Mouse (Mus musculus) lung, embryonic 14.5 days (tissue): ENCODE results near the gene Rab34. TPM values are rescaled to one million over a fixed set of nuclear protein-coding genes. Genes with fewer than 3 reads are reported as not detected.
A peak's percentile ranks its signal among the peaks of the same experiment; 100 is the strongest.

Experiments
- ATAC-seq: fragments of 200-750 bp; cut with Nextera tagmentation; 2 replicates; pipeline ENCODE4 v1.8.0; 2017; ENCODE audit warnings: mild to moderate bottlenecking, moderate TSS enrichment, moderate library complexity; ENCODE audit not compliant: insufficient read depth
- DNase-seq: peaks from one replicate; pipeline ENCODE4 v3.0.0-alpha.2; 2015
- H3K27ac ChIP-seq: fragments of 300-500 bp; sonication (generic); 2 replicates; pipeline ENCODE4 v1.5.1; 2014; ENCODE audit warnings: low read depth, mild to moderate bottlenecking, moderate library complexity
- H3K27me3 ChIP-seq: fragments of 300-500 bp; sonication (generic); 2 replicates; pipeline ENCODE4 v1.6.1; 2014; ENCODE audit warnings: low read length, control low read depth; ENCODE audit not compliant: insufficient read depth
- H3K36me3 ChIP-seq: fragments of 300-500 bp; sonication (generic); 2 replicates; pipeline ENCODE4 v1.6.1; 2014; ENCODE audit warnings: control low read depth; ENCODE audit not compliant: insufficient read depth
- H3K4me1 ChIP-seq: fragments of 300-500 bp; sonication (generic); 2 replicates; pipeline ENCODE4 v1.6.1; 2014; ENCODE audit warnings: antibody characterized with exemption, control low read depth; ENCODE audit not compliant: insufficient read depth
- H3K4me2 ChIP-seq: fragments of 300-500 bp; sonication (generic); 2 replicates; pipeline ENCODE4 v1.6.1; 2014; ENCODE audit warnings: mild to moderate bottlenecking
- H3K4me3 ChIP-seq: fragments of 300-500 bp; sonication (generic); 2 replicates; pipeline ENCODE4 v1.5.1; 2014; ENCODE audit warnings: low read depth, low read length
- H3K9ac ChIP-seq: fragments of 300-500 bp; sonication (generic); 2 replicates; pipeline ENCODE4 v1.6.1; 2014
- H3K9me3 ChIP-seq: fragments of 300-500 bp; sonication (generic); 2 replicates; pipeline ENCODE4 v1.6.1; 2016; ENCODE audit warnings: low read depth, low read length, control low read depth
- CTCF ChIP-seq: IDR thresholded peaks from 2 replicates; pipeline ENCODE4 v1.5.1; 2016; ENCODE audit warnings: antibody characterized with exemption, low read depth
- WGBS: fragments of 180-500 bp; shearing (Covaris S2); extraction: QIAGEN DNeasy Blood & Tissue Kit; methylation state at CpG from one replicate; pipeline ENCODE4 v1.1.7; 2014; 5-methylcytosine and 5-hydroxymethylcytosine counted together
- polyA plus RNA-seq: library from polyadenylated mRNA; unstranded; fragments of >200 nt; fragmentation: Nextera tagmentation; extraction: Ambion mirVana; gene quantifications from 2 replicates; pipeline ENCODE4 v1.2.1, GENCODE M21; 2014

The Rab34 gene
- polyA plus RNA-seq, 1 experiment from 2014 or later, result 140 TPM

- Histone ChIP-seq H3K9ac (peak overlapping the region; percentile 51), H3K4me1 (0 out of 2 replicates have a peak, but pooled peaks cover 2% of the 10 kb centered on the region), H3K27ac (peak overlapping the region; percentile 97), H3K36me3 (peaks cover 26% of the 10 kb centered on the region), H3K9me3 (no peaks in the 10 kb centered on the region), H3K27me3 (no peaks in the 10 kb centered on the region), H3K4me3 (peak overlapping the region; percentile 59), H3K4me2 (peak overlapping the region; percentile 96)
- no peak for TF ChIP-seq CTCF
- ATAC-seq (no peak), DNase-seq (peak; percentile 31)
- WGBS, result under 1% methylated on average over 23 of the region's 23 CpGs
Measured at GRCm38 (mm10) chr11:78176905-78177331, 11.3 kb upstream of the Rab34 start.

GRCm38 (mm10) chr11:78177437-78177836 lies 10.8 kb upstream of the Rab34 start:
- H3K9me3 ChIP-seq, result no peaks in the 10 kb centered on the region
- H3K4me1 ChIP-seq, result peaks cover 6% of the 10 kb centered on the region; the same call in 1 of the 2 replicates
- H3K27me3 ChIP-seq, result no peaks in the 10 kb centered on the region
- H3K9ac ChIP-seq, result peak overlapping the region; percentile 51; the same call in 1 of the 2 replicates
- ATAC-seq (peak; percentile 8; the same call in 1 of the 2 replicates), DNase-seq (peak; percentile 72)
- H3K36me3 ChIP-seq, result peaks cover 31% of the 10 kb centered on the region
- peak overlapping the region; percentile 59 for H3K4me3 ChIP-seq
- WGBS, result under 1% methylated on average over 10 of the region's 10 CpGs
- H3K4me2 ChIP-seq, result peak overlapping the region; percentile 96
- TF ChIP-seq CTCF, result no peak
- peak overlapping the region; percentile 97 for H3K27ac ChIP-seq

GRCm38 (mm10) chr11:78177903-78178858 lies 10.0 kb upstream of the Rab34 start:
- peak; percentile 85 for ATAC-seq
- under 1% methylated on average over 82 of the region's 84 CpGs for WGBS
- Histone ChIP-seq H3K27ac (peak overlapping the region; percentile 97), H3K9me3 (no peaks in the 10 kb centered on the region), H3K27me3 (no peaks in the 10 kb centered on the region), H3K4me1 (peaks cover 6% of the 10 kb centered on the region; the same call in 1 of the 2 replicates), H3K9ac (peak overlapping the region; percentile 77), H3K4me3 (peak overlapping the region; percentile 59), H3K4me2 (peak overlapping the region; percentile 96), H3K36me3 (peaks cover 33% of the 10 kb centered on the region)
- peak; percentile 100 for DNase-seq
- TF ChIP-seq CTCF, result peak; percentile 99

- H3K9ac ChIP-seq, result peak overlapping the region; percentile 77
- no peaks in the 10 kb centered on the region for H3K9me3 ChIP-seq
- H3K4me2 ChIP-seq, result peak overlapping the region; percentile 96
- DNase-seq (peak; percentile 91), ATAC-seq (0 out of 2 replicates have a peak, but pooled peaks have one; percentile 10)
- no peak; the same call in 1 of the 2 replicates for TF ChIP-seq CTCF
- H3K36me3 ChIP-seq, result peaks cover 33% of the 10 kb centered on the region
- WGBS, result under 1% methylated on average over 29 of the region's 29 CpGs
- peak overlapping the region; percentile 97 for H3K27ac ChIP-seq
- H3K27me3 ChIP-seq, result no peaks in the 10 kb centered on the region
- peak overlapping the region; percentile 59 for H3K4me3 ChIP-seq
- peaks cover 6% of the 10 kb centered on the region; the same call in 1 of the 2 replicates for H3K4me1 ChIP-seq
Measured at GRCm38 (mm10) chr11:78178859-78179437, 9.3 kb upstream of the Rab34 start.

- H3K27ac ChIP-seq, result peak overlapping the region; percentile 97
- TF ChIP-seq CTCF, result no peak
- DNase-seq, result no peak
- H3K9ac ChIP-seq, result peak overlapping the region; percentile 77
- ATAC-seq, result no peak
- peak overlapping the region; percentile 96 for H3K4me2 ChIP-seq
- peak overlapping the region; percentile 59 for H3K4me3 ChIP-seq
- H3K27me3 ChIP-seq, result no peaks in the 10 kb centered on the region
- no peaks in the 10 kb centered on the region for H3K9me3 ChIP-seq
- peaks cover 6% of the 10 kb centered on the region; the same call in 1 of the 2 replicates for H3K4me1 ChIP-seq
- H3K36me3 ChIP-seq, result peaks cover 33% of the 10 kb centered on the region
- 22% methylated on average over 8 of the region's 8 CpGs for WGBS
Measured at GRCm38 (mm10) chr11:78179438-78179999, 8.7 kb upstream of the Rab34 start.

GRCm38 (mm10) chr11:78180081-78180761 lies 8.0 kb upstream of the Rab34 start:
- peaks cover 33% of the 10 kb centered on the region for H3K36me3 ChIP-seq
- no peaks in the 10 kb centered on the region for H3K9me3 ChIP-seq
- H3K27me3 ChIP-seq, result no peaks in the 10 kb centered on the region
- peak overlapping the region; percentile 97; the same call in 1 of the 2 replicates for H3K27ac ChIP-seq
- peak overlapping the region; percentile 96 for H3K4me2 ChIP-seq
- DNase-seq (no peak), ATAC-seq (no peak)
- TF ChIP-seq CTCF, result no peak
- peaks cover 6% of the 10 kb centered on the region; the same call in 1 of the 2 replicates for H3K4me1 ChIP-seq
- peak overlapping the region; percentile 59 for H3K4me3 ChIP-seq
- no peak overlapping the region for H3K9ac ChIP-seq
- 56% methylated on average over 6 of the region's 6 CpGs for WGBS
